Mouse (Mus musculus) testis, adult 2 months (tissue): Measurements from ENCODE around the gene Pnmal2.

Experiments used
- CTCF ChIP-seq: fragments of 200-500 bp; IDR thresholded peaks from 2 replicates; pipeline ENCODE4 v1.5.1; 2012; ENCODE audit warnings: low read depth, mild to moderate bottlenecking, inconsistent platforms, low read length, moderate library complexity; ENCODE audit not compliant: control insufficient read depth, insufficient read depth, insufficient replicate concordance
- POLR2A ChIP-seq: fragments of 200-500 bp; IDR thresholded peaks from 2 replicates; pipeline ENCODE4 v1.6.1; 2012; ENCODE audit warnings: low read depth, mild to moderate bottlenecking, inconsistent platforms, low read length, moderate library complexity; ENCODE audit not compliant: control insufficient read depth

DNA sequence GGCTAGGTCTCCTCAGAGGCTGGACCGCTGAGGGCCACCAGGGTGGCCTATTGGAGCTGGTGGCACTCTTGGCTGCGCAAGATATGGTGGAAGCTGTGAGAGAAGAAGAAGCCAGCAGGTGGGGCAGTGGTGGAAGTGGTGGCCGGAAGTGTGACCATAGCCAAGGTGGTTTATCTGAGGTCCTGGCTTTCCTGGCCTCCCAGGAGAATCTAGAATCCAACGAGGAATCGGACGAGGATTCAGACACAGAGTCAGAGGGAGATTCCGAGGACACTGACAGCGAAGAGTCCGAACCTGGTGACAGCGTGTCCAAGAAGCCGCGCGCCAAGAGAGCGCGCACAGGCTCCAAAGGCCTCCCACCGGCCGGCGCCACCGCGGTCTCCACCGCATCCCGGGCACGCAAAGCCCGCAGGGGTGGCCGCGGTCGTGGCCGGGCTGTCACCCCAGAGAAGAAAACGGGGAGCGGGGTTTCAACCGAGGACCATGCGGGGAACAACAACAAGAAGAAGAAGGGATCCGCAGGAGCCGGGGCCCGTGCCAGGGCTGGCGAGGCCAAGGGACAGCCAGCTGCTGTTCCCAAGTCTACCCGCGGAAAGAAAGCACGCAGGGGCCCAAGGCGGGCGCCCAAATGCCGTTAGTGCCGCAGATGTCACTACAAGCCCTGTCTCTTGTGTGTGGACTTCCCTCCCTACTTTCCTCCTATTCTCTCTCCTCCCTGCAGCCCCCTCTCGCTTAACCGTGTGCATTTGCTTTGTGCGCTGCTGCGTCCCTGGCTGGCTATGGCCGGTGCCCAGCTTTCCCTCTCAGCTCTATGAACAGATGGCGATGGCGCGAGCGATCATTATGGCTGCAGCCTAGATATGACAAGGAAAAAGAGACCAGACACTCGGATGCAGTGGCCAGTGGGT, 2.2 kb downstream of the Pnmal2 start:
- TF ChIP-seq CTCF (no peak), POLR2A (0 out of 2 replicates have a peak, but pooled peaks have one; percentile 12)
